Mouse (Mus musculus) myocyte (in vitro differentiated cells): ENCODE results near the gene Sephs2.

Source experiments
- CEBPB ChIP-seq: IDR thresholded peaks from 2 replicates; pipeline ENCODE4 v1.6.1; 2011; ENCODE audit warnings: mild to moderate bottlenecking, moderate library complexity; ENCODE audit not compliant: poor library complexity, insufficient read depth, severe bottlenecking
- E2F4 ChIP-seq: IDR thresholded peaks from one replicate; pipeline ENCODE4 v1.6.1; 2011; ENCODE audit warnings: mild to moderate bottlenecking, control low read depth, moderate library complexity; ENCODE audit not compliant: insufficient read depth
- MAX ChIP-seq: IDR thresholded peaks from one replicate; pipeline ENCODE4 v1.6.1; 2011; ENCODE audit warnings: low read depth, mild to moderate bottlenecking, control low read depth
- MYOD1 ChIP-seq, 3 experiments: IDR thresholded peaks; one replicate each; pipeline ENCODE4 v1.6.1; 2011; ENCODE audit warnings: control low read depth in 2 of 3, low read depth in 2 of 3, mild to moderate bottlenecking in 2 of 3, moderate library complexity in 1 of 3; ENCODE audit not compliant: insufficient read length in 2 of 3, control insufficient read depth in 1 of 3
- POLR2A ChIP-seq: IDR thresholded peaks from one replicate; pipeline ENCODE4 v1.6.1; 2011; ENCODE audit warnings: low read depth, mild to moderate bottlenecking, control low read depth, moderate library complexity; ENCODE audit not compliant: insufficient read length
- POLR2AphosphoS2 ChIP-seq: IDR thresholded peaks from one replicate; pipeline ENCODE4 v1.6.1; 2011; ENCODE audit warnings: low read depth, control low read depth; ENCODE audit not compliant: insufficient read length
- REST ChIP-seq: IDR thresholded peaks from one replicate; pipeline ENCODE4 v1.6.1; 2011; ENCODE audit warnings: mild to moderate bottlenecking, control low read depth, moderate library complexity; ENCODE audit not compliant: insufficient read depth, insufficient read length
- SRF ChIP-seq: IDR thresholded peaks from one replicate; pipeline ENCODE4 v1.6.1; 2011; ENCODE audit warnings: low read depth; ENCODE audit not compliant: control insufficient read depth, insufficient read length
- TCF12 ChIP-seq: IDR thresholded peaks from one replicate; pipeline ENCODE4 v1.6.1; 2011; ENCODE audit warnings: mild to moderate bottlenecking, control low read depth; ENCODE audit not compliant: poor library complexity, insufficient read depth, severe bottlenecking
- TCF3 ChIP-seq: IDR thresholded peaks from one replicate; pipeline ENCODE4 v1.6.1; 2011; ENCODE audit warnings: low read depth, control low read depth; ENCODE audit not compliant: insufficient read length
- USF1 ChIP-seq: IDR thresholded peaks from one replicate; pipeline ENCODE4 v1.6.1; 2011; ENCODE audit warnings: low read depth, mild to moderate bottlenecking, control low read depth, moderate library complexity

DNA sequence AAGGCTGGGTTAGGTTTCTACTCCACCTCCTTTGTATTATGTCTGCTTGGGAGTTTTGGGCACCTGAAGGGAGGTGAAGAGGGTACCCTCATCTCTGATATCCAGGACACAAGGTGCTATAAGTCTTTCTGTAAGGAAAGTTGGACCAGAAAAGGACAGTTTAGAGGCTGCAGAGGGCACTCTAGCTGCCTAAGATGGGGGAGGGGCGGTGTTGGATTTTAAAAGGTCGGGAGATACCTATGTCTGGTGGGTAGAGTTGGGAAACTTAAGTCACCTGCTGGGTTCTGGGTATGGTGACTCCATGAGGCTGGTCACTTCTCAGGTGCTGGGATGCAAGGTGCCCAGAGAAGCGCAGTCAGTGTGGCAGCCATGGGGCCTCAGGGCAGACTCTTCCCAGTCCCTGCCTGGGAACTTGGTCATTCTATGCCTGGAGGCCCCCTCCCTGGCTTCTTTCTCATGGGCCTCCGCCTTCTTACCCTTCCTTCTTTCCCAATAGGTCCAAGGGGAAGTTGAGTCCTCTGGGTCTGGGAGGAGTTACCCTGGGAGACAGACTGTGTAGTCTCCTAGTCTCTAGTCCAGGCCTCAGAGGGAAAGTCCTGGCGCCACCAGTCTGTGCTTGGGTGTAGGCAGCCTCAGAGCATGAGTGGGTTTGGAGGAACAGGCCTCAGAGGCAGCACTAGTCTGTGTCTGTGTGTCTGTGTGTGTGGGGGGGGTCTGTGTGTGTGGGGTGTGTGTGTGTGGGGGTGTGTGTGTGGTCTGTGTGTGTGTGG lies 23.1 kb upstream of the Sephs2 start:
- TF ChIP-seq MAX (no peak), POLR2A (no peak), POLR2AphosphoS2 (no peak), REST (no peak), TCF3 (no peak), E2F4 (no peak), CEBPB (no peak), TCF12 (no peak), SRF (no peak), MYOD1 (IDR thresholded peaks at IDR 0.05; ENCODE audit: control insufficient read depth in 1 of 3, insufficient read length in 2 of 3, low read depth in 2 of 3) (no peak), USF1 (no peak)
